Mouse (Mus musculus): ENCODE measurements around the gene Fignl2.

The Fignl2 gene

DNA sequence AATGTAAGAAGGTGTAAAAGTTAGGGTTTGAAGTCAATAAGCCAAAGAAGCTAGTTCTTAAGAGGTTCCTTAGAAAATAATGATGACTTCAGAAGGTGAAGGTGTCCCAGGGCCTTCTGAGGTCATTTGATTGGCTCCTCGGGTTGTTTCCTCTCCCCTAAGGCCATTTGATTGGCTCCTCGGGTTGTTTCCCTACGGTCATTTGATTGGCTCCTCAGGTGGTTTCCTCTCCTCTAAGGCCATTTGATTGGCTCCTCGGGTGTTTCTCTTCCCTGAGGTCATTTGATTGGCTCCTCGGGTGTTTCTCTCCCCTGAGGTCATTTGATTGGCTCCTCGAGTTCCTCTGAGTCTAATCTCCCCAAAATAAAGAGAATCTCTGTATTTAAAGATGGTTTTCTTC lies 67.0 kb downstream of the Fignl2 start:
- DNase-seq (ENCODE audit: low spot score in 2 of 2), result no peak

DNA sequence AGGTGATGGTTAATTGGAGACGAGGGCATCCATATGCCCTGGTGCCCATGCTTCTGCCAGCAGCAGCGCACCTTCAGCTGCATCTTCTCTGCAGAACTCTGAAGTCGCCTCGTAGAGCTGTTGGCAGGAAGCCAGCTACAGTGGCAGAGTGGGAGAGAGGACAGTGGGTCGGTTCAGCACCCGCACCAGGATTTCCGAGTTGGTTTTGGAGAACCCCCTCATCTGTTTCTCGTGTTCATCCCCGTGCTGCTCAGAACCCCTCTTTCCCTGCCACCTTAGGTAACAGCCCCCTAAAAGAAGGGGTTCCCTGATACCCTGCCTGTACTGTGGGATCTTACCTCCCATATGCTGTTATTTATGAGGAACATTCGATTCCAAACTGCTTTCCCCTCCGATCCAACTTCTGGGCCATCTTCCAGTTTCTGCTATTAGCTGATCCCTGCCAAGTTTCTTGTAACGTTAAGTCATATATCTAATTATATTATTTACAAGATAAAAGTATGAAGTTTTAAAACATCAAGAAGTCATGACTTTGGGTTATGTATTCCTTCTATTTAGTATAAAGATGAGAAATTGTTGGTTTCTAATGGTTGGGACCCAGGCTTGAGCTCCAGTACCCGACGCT lies 69.9 kb downstream of the Fignl2 start:
- DNase-seq (ENCODE audit: low spot score in 2 of 2), result no peak

DNA sequence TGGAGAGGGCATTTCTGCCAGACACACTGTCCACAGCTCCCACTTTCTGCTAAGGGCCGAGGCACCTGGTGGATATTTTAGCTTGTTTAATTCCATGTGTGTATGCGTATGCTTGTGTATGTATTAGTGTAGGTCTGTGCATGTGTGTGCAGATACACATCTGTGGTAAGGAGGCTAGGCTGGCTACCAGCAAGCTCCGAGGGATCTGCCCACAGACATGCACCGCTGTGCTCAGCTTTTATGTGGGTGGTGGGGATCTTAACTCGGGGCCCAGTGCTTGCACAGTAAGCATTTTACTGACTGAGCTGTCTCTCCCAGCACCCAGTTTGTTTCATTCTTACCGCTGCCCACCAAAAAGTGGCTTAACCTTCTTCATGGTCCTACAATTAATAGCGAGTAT lies 71.1 kb downstream of the Fignl2 start:
- DNase-seq (ENCODE audit: low spot score in 2 of 2), result no peak

DNA sequence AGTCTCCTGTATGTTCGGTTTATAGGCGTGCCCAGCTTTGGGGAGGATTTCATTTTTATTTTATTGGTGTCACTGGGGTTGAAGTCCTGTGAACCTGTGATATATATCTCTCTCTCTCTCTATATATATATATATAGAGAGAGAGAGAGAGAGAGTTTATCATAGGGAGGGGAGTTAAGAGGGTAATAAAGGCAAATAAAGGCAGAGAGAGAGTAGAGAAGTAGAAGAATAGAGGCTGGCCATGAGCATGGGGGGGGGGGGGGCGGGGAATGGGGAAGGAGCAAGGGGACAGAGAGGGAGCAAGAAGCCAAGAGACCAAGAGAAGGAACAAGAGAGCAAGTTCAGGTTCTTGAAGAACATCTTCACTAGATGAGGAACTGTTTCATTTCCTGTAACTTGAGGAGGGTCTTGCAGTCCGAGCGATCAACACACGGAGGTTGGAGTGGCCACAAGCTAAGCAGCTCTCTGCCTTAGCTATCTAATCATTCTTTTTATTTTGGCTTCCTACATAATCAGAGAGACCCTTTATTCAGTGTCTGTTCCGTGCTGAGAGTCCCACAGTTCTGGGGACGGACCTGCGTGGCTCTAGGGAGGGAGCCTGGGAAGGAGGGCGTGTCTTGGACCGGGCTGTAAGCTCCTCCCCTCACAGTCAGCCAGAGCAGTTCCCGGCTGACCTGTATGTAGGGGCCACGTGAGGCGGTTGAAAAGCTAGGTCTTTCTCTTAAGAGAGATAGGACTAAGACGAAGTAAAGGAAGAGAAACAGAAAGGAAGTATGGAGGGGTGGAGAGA lies 71.9 kb downstream of the Fignl2 start:
- no peak for DNase-seq (ENCODE audit: low spot score in 2 of 2)

DNA sequence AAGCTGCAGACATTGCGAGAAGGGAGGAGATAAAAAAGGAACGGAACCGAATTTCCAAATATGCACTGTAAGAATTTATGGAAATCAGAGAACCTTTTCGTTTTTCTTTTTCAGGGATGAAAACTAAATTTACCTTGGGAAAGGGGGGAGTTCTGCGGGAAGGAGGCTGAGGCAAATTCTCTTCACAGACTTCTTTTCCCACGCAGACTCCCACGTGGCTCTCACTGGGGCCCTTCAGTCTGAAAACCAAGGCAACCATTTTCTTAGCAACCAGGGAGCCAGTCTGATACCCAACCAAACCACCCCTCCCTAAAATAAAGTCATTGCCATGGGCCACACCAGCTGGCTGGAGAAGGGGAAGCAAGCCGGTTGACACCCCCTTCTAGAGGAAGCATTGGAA lies 72.7 kb downstream of the Fignl2 start:
- peak; percentile 44 to 54 for DNase-seq (ENCODE audit: low spot score in 2 of 2)

DNA sequence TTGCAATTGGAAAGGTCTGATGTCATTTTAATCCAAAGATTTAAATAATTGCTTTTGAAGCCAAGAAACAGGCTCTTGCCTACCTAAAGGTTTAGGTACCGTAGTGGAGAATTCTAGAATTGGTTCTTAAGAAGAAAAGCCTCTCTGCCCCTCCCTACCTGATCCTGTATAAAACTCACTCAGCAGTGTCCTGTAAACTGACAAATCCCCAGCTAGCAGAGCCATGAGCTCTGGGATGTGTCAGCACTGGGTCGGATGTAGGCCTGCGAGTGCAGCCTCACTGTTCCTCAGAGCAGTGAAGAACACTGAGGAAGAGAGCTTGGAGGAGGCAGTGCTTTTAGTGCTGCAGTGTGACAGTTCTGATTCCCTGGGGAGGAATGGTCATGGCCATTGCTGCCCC lies 73.8 kb downstream of the Fignl2 start:
- no peak for DNase-seq (ENCODE audit: low spot score in 2 of 2)

DNA sequence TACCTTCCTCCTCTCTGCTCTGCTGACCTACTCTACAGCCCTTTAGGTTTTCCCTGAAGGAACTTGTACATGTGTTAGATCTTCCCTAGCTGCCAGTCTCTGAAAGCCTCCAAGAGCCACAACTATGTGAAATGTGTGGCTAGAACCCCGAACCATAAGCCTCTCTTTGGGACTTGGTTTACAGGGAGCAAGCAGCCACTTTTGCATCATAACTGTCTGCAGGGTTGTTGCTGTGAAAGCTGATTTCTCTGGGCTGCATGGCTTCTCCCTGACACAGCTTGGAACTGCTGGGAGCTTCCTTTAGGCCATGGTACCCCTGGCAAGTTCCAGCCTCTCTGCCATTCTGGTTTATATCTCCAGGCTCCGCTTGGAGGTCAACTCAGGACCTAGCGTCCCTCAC lies 75.9 kb downstream of the Fignl2 start:
- no peak for DNase-seq (ENCODE audit: low spot score in 2 of 2)

DNA sequence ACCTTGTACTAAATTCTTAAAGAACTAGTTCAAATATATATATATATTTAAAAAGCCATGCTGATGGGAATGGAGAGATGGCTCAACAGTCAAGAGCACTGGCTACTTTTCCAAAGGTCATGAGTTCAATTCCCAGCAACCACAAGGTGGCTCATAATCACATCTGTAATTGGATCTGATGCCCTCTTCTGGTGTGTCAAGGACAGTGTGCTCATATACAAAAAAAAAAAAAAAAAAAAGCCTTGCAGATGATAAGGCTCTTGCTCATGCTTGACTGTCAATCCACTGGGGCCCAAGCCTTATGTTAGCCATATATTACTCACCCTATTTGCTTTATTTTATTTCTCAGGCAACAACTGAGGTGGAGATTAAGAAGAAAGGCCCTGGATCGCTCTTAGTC lies 76.7 kb downstream of the Fignl2 start:
- no peak for DNase-seq (ENCODE audit: low spot score in 2 of 2)

Data from frontal cortex, postnatal 14 days (tissue).